Mouse (Mus musculus) cerebellum, postnatal 36 days (tissue): ENCODE measurements around the gene Tbx5.
"Not testable (repeated sequence)": the region's sequence is repeated elsewhere in the genome, so short reads cannot be mapped to it uniquely, and the experiment has no call there.

Experiments used
- DNase-seq, 2 experiments: peaks; one replicate each; pipeline ENCODE4 v3.0.0; 2021 to 2022; ENCODE audit warnings: mixed read lengths in 2 of 2

The Tbx5 gene

GRCm38 (mm10) chr5:119844366-119844765 lies 11.9 kb downstream of the Tbx5 start:
- DNase-seq, result no peak

GRCm38 (mm10) chr5:119844994-119845393 lies 12.5 kb downstream of the Tbx5 start:
- DNase-seq, result no peak

- no peak for DNase-seq
Measured at GRCm38 (mm10) chr5:119857052-119857451, 24.6 kb downstream of the Tbx5 start.

GRCm38 (mm10) chr5:119861301-119861700 lies 28.8 kb downstream of the Tbx5 start:
- no peak for DNase-seq

GRCm38 (mm10) chr5:119862431-119862830 lies 30.0 kb downstream of the Tbx5 start:
- DNase-seq, result no peak

- peak in 1 of 2 experiments; percentile 11 for DNase-seq
Measured at GRCm38 (mm10) chr5:119866277-119867235, 34.1 kb downstream of the Tbx5 start.

- no peak for DNase-seq
Measured at GRCm38 (mm10) chr5:119867986-119868385, 35.5 kb downstream of the Tbx5 start.

- DNase-seq, result no peak
Measured at GRCm38 (mm10) chr5:119875421-119875820, 43.0 kb downstream of the Tbx5 start.

GRCm38 (mm10) chr5:119877185-119877584 lies 44.7 kb downstream of the Tbx5 start:
- peak; percentile 15 to 17 for DNase-seq

- DNase-seq, result no peak
Measured at GRCm38 (mm10) chr5:119885595-119885994, 53.1 kb downstream of the Tbx5 start.

- no peak for DNase-seq
Measured at GRCm38 (mm10) chr5:119887381-119887780, 54.9 kb downstream of the Tbx5 start.

GRCm38 (mm10) chr5:119891960-119892359 lies 59.5 kb downstream of the Tbx5 start:
- no peak for DNase-seq

- DNase-seq, result no peak
Measured at GRCm38 (mm10) chr5:119893060-119893459, 60.6 kb downstream of the Tbx5 start.

GRCm38 (mm10) chr5:119896605-119897004 lies 64.1 kb downstream of the Tbx5 start:
- no peak for DNase-seq

- DNase-seq, result peak; percentile 3 to 6
Measured at GRCm38 (mm10) chr5:119916551-119917171, 84.2 kb downstream of the Tbx5 start.

- DNase-seq, result not testable (repeated sequence)
Measured at GRCm38 (mm10) chr5:119918381-119918780, 85.9 kb downstream of the Tbx5 start.

GRCm38 (mm10) chr5:119920941-119921340 lies 88.5 kb downstream of the Tbx5 start:
- DNase-seq, result no peak

GRCm38 (mm10) chr5:119922229-119922628 lies 89.8 kb downstream of the Tbx5 start:
- DNase-seq, result no peak
